Mouse (Mus musculus) ovary, postnatal 10 days (tissue): ENCODE measurements around the gene Fbxl19.
"Not testable (repeated sequence)": the region's sequence is repeated elsewhere in the genome, so short reads cannot be mapped to it uniquely, and the experiment has no call there.

Source experiments
- DNase-seq: peaks from one replicate; pipeline ENCODE4 v3.0.0; 2022; ENCODE audit warnings: low spot score

Fbxl19 gene

DNA sequence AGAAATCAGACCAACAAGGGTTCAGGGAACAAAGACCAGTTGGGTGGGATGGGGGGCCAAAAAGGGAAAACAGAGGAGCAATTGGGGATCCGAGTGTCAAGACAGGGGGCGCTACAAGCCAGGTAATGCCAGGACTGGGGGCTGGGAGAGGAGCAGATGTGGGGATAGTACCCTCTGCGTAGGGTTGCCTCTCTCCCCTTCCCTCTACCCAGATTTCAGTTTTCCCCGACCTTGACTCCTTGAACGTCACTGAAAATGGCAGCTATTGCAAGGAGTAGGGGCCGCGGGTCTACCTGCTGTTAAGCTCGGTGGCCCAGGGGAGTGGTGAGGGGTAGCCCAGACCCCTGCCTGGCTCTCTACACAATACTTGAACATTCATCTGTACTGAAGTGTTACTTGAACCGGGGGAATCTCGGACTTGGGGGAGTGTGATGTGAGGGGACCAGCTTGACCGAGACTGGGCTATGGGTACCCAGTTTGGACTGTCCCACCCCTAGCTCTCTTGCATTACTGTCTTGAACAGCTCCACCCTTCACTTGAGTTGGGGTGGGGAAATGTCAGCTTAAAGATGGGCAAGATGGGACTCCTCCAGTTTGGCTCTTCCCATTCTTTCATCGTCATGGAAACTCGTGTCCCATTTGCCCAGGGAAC, 24.1 kb downstream of the Fbxl19 start:
- no peak for DNase-seq

- DNase-seq = peak; percentile 93
Observed at GRCm38 (mm10) chr7:127768997-127769593, 24.8 kb downstream of the Fbxl19 start.

- DNase-seq = peak; percentile 90
Observed at GRCm38 (mm10) chr7:127769651-127770038, 25.3 kb downstream of the Fbxl19 start, which contains the start of gene Orai3. Gene Orai3 (plus strand): TSS chr7:127769815.

DNA sequence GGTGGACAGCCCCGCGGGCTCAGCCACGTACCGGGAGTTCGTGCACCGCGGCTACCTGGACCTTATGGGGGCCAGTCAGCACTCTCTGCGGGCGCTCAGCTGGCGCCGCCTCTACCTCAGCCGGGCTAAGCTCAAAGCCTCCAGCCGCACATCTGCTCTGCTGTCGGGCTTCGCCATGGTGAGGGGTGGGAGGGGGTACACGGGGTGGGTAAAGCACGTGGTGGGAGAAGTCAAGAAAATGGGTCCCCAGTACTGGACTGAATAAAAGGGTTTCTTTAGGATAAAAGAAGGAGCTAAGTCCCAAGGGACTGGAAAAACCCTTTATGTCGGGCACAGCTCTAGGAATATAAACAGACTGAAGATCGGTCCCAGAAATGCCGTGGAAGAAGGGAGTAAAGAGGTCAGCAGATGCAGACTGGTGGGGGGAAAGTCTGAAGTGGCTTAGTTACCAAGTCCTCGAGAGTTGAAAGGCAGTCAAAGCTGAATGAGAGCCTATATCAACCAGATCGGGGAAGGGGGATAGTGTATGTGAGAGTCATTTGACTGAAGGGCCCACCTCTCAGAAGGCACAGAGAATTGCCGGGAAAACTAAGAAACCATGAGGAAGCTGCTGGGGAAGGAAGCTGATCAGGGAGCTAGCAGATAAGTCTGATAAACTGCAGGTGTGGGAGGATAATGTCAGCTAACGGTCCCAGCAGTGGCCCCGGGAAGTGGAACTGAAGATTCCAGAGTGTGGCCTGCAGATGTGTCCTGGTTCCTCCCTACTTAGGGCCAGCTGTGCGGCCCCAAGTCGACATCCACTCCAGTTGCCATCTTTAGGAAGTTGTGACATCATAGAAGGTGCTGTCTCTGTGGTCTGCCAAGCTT, 25.9 kb downstream of the Fbxl19 start:
- no peak for DNase-seq

DNA sequence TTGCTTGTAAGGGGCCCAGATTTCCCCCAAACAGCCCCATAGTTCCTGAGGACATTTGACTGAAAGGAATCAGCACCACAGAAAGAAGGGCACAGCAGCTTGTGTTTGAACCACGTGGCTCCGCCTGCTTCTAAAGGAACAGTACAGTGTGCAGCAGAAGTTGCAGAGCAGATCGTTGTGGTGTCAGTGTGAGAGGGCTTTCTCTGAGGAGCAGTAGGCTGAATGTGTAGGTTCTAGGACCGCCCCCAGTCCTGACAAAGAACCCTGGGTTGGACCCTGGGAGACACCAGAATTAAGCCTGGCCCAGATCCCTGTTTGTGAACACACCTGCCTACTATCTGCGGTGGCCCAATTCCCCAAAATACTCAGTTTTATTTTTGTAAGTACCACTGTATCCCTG, 26.9 kb downstream of the Fbxl19 start:
- no peak for DNase-seq

DNA sequence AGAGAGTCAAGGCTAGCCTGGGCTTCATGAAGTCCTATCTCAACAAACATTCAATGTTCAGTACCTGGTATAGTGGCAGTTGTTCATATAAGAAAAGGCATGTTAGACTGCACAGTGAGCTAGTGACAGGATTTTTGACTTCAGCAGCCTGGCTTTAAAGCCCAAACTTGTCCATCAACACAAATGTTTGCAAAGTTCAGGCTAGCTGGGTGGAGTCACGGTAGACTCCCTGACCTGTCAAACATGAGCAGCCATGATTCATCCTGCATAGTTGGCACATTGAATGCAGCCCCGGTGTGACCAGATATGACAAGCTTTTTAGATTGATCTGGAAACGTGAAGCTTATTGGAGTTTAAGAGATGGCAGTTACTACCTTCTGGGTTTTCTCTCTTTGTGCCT, 27.7 kb downstream of the Fbxl19 start:
- DNase-seq = no peak

DNA sequence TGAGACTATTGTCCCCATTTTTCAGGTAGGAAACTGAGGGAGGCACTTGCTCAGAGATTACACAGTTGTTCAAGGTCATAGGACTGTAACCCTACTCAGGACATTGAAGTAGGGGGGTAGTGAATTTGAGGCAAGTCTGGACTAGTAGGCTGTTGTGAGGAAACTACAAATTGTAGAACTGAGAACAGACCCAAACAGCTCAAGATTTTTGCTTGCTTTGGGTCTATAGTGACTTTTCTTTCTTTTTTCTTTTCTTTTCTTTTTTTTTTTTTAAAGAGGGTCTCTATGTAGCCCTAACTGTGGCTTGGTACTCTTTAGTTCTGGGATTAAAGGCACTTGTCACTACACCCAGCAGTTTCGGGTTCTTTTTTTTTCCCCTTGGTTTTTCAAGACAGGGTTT, 28.2 kb downstream of the Fbxl19 start:
- no peak for DNase-seq

- no peak for DNase-seq
Observed at GRCm38 (mm10) chr7:127773664-127774384, 29.5 kb downstream of the Fbxl19 start.

DNA sequence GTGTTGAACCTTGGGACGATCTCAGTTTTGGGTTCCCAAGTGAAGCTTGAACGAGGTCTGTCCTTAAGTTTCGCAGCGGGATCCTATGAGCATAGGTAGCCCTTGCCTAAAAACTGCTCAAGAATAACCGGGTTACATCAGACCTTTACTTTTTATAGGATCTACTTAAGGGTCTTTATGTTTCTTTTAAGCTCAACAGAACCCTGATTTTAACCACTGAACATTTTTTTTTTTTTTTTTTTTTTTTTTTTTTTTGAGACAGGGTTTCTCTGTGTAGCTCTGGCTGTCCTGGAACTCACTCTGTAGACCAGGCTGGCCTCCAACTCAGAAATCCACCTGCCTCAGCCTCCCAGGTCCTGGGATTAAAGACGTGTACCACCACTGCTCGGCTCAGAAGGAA, 31.5 kb downstream of the Fbxl19 start:
- DNase-seq = not testable (repeated sequence)

GRCm38 (mm10) chr7:127776426-127776825, 32.1 kb downstream of the Fbxl19 start, which contains the start of gene Setd1a:
Gene Setd1a (plus strand): TSS chr7:127776670.
- peak; percentile 78 for DNase-seq

DNA sequence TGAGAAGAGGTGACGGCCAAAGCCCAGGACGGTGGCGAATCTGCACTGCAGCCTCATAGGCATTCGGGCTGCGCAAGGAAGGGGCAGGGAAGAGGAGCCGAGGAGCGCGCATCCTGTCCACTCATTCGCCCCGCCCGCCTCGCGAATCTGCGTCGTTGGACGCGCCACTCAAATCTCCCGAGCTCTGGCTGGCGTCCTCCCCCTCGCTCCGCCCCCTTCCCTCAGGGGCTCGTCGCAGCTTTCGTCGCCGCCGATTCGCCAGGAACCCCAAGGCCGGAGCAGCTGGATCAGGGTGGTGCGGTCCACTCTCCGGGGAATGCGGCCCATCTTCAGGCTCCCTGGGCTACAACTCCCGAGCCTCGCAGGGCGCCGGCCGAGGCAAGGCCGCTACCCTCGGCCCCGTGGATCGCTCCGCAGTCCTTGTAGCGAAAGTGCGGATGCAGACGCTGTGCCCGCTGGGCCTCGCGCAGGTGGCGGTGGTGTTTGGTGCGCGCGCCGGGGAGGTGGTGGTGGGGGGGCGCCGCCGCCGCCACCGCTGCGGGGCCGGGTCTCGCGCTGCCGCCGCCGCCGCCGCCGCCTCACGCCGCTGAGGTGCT, 32.6 kb downstream of the Fbxl19 start:
- DNase-seq = peak; percentile 90

- peak; percentile 46 for DNase-seq
Observed at GRCm38 (mm10) chr7:127777474-127778266, 33.3 kb downstream of the Fbxl19 start.

DNA sequence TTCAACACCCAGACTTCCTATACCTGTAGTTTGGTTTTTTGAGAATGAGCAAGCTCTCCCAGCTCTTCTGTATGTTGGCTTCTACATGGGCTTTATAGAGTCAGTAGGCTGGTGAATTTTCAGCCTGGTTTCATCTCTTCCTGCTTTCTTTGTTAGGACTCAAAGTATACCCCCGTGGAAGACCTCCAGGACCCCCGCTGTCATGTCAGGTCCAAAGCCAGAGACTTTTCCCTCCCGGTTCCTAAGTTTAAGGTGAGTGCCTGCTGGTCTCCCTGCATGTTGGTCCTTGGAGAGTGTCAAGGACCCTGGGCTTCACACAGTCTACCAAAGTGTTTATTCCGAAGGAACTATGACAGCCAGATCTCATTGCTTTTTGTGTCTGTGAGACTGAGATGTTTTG, 34.0 kb downstream of the Fbxl19 start:
- DNase-seq = no peak

DNA sequence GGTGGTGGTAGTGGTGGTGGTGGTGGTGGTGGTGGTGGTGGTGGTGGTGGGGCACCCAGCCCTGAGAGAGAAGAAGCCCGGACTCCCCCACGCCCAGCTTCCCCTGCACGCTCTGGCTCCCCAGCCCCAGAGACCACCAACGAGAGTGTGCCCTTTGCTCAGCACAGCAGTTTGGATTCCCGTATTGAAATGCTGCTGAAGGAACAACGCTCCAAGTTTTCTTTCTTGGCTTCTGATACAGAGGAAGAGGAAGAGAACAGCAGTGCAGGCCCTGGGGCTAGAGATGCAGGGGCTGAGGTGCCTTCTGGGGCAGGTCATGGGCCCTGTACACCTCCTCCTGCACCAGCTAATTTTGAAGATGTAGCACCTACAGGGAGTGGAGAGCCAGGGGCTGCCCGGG, 41.0 kb downstream of the Fbxl19 start, which contains the start of gene Gm49388:
Gene Gm49388 (plus strand): TSS at position 301 of the 400 bp plus-strand sequence.
- no peak for DNase-seq

GRCm38 (mm10) chr7:127797076-127797845, 52.9 kb downstream of the Fbxl19 start:
- no peak for DNase-seq

DNA sequence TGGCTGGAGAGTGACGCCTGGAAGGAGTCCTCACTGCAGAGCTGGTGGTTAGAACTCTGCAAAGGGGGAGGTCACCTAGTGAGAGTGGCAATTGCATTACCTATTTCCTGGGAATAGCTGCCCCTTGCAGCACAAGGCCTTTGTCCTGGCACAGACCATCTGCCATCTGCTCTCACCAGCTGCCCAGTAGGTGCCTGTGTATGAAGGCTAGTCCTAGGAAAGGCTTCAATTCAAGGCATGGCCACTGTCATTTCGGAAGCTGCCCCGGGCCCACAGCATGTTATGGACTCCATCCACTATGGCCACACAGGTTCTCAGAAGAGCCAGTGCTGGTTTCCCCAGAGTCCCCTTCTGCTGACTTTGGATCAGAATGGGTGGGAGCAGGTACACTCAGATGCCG, 54.2 kb downstream of the Fbxl19 start:
- DNase-seq = no peak

- DNase-seq = no peak
Observed at GRCm38 (mm10) chr7:127799211-127799610, 54.9 kb downstream of the Fbxl19 start.

- DNase-seq = no peak
Observed at GRCm38 (mm10) chr7:127799738-127800137, 55.4 kb downstream of the Fbxl19 start.

- peak; percentile 84 for DNase-seq
Observed at GRCm38 (mm10) chr7:127800435-127801009, 56.2 kb downstream of the Fbxl19 start, which contains the start of gene Hsd3b7. Gene Hsd3b7 (plus strand): TSS chr7:127800604.
